11 mouse cellular contexts compared by ENCODE assay signal in the genomic region with DNA sequence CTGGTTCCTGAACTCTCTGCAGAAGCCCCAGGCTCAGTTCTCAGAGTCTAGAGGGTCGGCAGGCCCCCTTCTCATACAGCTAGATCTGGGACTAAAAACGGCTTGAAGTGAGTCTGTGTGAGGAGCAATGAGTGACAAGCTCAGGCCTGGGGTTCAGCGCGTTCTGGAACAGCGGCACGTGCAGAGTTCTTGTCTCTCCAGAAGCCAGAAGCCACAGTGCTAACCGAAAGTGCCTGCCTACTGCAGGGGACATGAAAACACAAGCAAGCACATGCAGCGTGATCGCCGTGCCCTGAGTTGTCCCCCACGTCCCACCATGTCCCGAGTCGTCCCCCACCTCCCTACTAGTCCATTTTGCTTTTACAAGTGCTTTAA. TPM values are rescaled to one million over a fixed set of nuclear protein-coding genes. Genes with fewer than 3 reads are reported as not detected.
DNase-seq lines count a peak whose midpoint lies in the region; ATAC-seq and TF ChIP-seq lines count a peak whose summit lies in the region.
"Had no signal": no experiment of that assay in that cellular context is flagged by ENCODE, and none has a peak within 500 bp of the region (broad histone marks: within the 10 kb centered on the region; RNA-seq: fewer than 3 reads in every experiment).

No protein-coding gene starts in this region.

- WGBS in heart, adult 2 months, result 70% methylated on average over 13 of the region's 13 CpGs
- 60% methylated on average over 13 of the region's 13 CpGs for WGBS in small intestine, adult 2 months
- 86% methylated on average over 13 of the region's 13 CpGs for WGBS in midbrain, embryonic 14.5 days

- H3K9ac ChIP-seq in heart, adult 2 months (ENCODE audit: low read depth, low read length), result no peak overlapping the region; the same call in 1 of the 2 replicates
- H3K9ac ChIP-seq in midbrain, embryonic 14.5 days (replicated peaks; ENCODE audit: low read length), result no peak overlapping the region
- H3K9ac ChIP-seq: heart, embryonic 12.5 days; liver, embryonic 14.5 days; midbrain, embryonic 15.5 days had no signal

- H3K27ac ChIP-seq in heart, adult 2 months, result peak overlapping the region; percentile 90
- H3K27ac ChIP-seq in left cerebral cortex, adult 2 months, result peak overlapping the region; percentile 70
- peak overlapping the region; percentile 68 for H3K27ac ChIP-seq in bone marrow macrophage, adult 2 months (ENCODE audit: insufficient read depth, low read depth, low read length)
- peak overlapping the region; percentile 90 for H3K27ac ChIP-seq in small intestine, adult 2 months (ENCODE audit: insufficient read depth, low read depth, low read length)
- H3K27ac ChIP-seq in midbrain, embryonic 14.5 days (replicated peaks; ENCODE audit: low read depth, low read length), result no peak overlapping the region
- H3K27ac ChIP-seq: liver, embryonic 14.5 days; midbrain, embryonic 15.5 days had no signal

- no peak for ATAC-seq in midbrain, embryonic 14.5 days (ENCODE audit: low FRiP score, low TSS enrichment)
- ATAC-seq: midbrain, embryonic 15.5 days had no signal

- no peak overlapping the region for H3K4me2 ChIP-seq in midbrain, embryonic 14.5 days (ENCODE audit: low read length)
- H3K4me2 ChIP-seq: heart, embryonic 12.5 days; midbrain, embryonic 15.5 days had no signal

- H3K36me3 ChIP-seq in heart, adult 2 months (ENCODE audit: control insufficient read depth, insufficient read depth, low read length), result no peaks in the 10 kb centered on the region
- H3K36me3 ChIP-seq in small intestine, adult 2 months (ENCODE audit: control insufficient read depth, insufficient read depth, low read length), result no peaks in the 10 kb centered on the region
- H3K36me3 ChIP-seq in midbrain, embryonic 14.5 days (ENCODE audit: control insufficient read depth, insufficient read depth, low read length), result no peaks in the 10 kb centered on the region
- H3K36me3 ChIP-seq: heart, embryonic 12.5 days; midbrain, embryonic 15.5 days had no signal

- no peak overlapping the region for H3K4me3 ChIP-seq in heart, adult 2 months
- H3K4me3 ChIP-seq in left cerebral cortex, adult 2 months, result no peak overlapping the region
- peak overlapping the region; percentile 12; the same call in 1 of the 2 replicates for H3K4me3 ChIP-seq in bone marrow macrophage, adult 2 months (ENCODE audit: insufficient read depth, low read length)
- no peak overlapping the region for H3K4me3 ChIP-seq in small intestine, adult 2 months (ENCODE audit: low read depth, low read length)
- no peak overlapping the region for H3K4me3 ChIP-seq in midbrain, embryonic 14.5 days (replicated peaks; ENCODE audit: low read depth, low read length)
- H3K4me3 ChIP-seq: heart, embryonic 12.5 days; midbrain, embryonic 15.5 days had no signal

- TF ChIP-seq CTCF in heart, adult 2 months (IDR thresholded peaks at IDR 0.05), result no peak
- no peak for TF ChIP-seq CTCF in left cerebral cortex, adult 2 months (IDR thresholded peaks at IDR 0.05)
- no peak for TF ChIP-seq CTCF in bone marrow macrophage, adult 2 months (IDR thresholded peaks at IDR 0.05; ENCODE audit: low read depth, low read length)
- no peak for TF ChIP-seq CTCF in small intestine, adult 2 months (IDR thresholded peaks at IDR 0.05; ENCODE audit: extremely low read depth, insufficient read length, insufficient replicate concordance, low read depth, low read length)

- peaks cover 14% of the 10 kb centered on the region for H3K4me1 ChIP-seq in heart, adult 2 months (ENCODE audit: control insufficient read depth, insufficient read depth, low read length)
- H3K4me1 ChIP-seq in bone marrow macrophage, adult 2 months (ENCODE audit: control insufficient read depth, insufficient read depth, low read length), result peaks cover 39% of the 10 kb centered on the region
- H3K4me1 ChIP-seq in small intestine, adult 2 months (ENCODE audit: control insufficient read depth, insufficient read depth, insufficient read length, low read length), result peaks cover 25% of the 10 kb centered on the region
- H3K4me1 ChIP-seq in midbrain, embryonic 14.5 days (ENCODE audit: control insufficient read depth, insufficient read depth, low read length), result 0 out of 2 replicates have a peak, but pooled peaks cover 4% of the 10 kb centered on the region
- H3K4me1 ChIP-seq: midbrain, embryonic 15.5 days had no signal

- no peaks in the 10 kb centered on the region for H3K9me3 ChIP-seq in midbrain, embryonic 14.5 days (ENCODE audit: control insufficient read depth, low read length)
- H3K9me3 ChIP-seq: heart, embryonic 12.5 days; midbrain, embryonic 15.5 days had no signal

- TF ChIP-seq POLR2A in heart, adult 2 months (IDR thresholded peaks at IDR 0.05; ENCODE audit: insufficient read depth, low read depth, low read length), result no peak
- no peak for TF ChIP-seq POLR2A in bone marrow macrophage, adult 2 months (IDR thresholded peaks at IDR 0.05; ENCODE audit: borderline replicate concordance, low read depth, low read length)
- TF ChIP-seq POLR2A in small intestine, adult 2 months (IDR thresholded peaks at IDR 0.05; ENCODE audit: low read depth, low read length), result no peak

- DNase-seq in heart, adult 2 months, result peak in 1 of 2 experiments; percentile 57
- DNase-seq in heart, postnatal 14 days, result no peak
- DNase-seq in left cerebral cortex, adult 2 months (ENCODE audit: extremely low spot score in 1 of 2, low spot score in 2 of 2), result no peak
- no peak for DNase-seq in left cerebral cortex, postnatal 14 days (ENCODE audit: low spot score in 2 of 2)
- DNase-seq in urinary bladder, adult 2 months (ENCODE audit: low spot score), result no peak
- DNase-seq in midbrain, embryonic 14.5 days, result no peak

- no peaks in the 10 kb centered on the region for H3K27me3 ChIP-seq in heart, adult 2 months (ENCODE audit: control insufficient read depth, insufficient read depth, low read length)
- H3K27me3 ChIP-seq in small intestine, adult 2 months (ENCODE audit: control insufficient read depth, insufficient read depth, low read length), result no peaks in the 10 kb centered on the region
- no peaks in the 10 kb centered on the region; the same call in 1 of the 2 replicates for H3K27me3 ChIP-seq in midbrain, embryonic 14.5 days (ENCODE audit: control insufficient read depth, insufficient read depth, low read length)
- H3K27me3 ChIP-seq: heart, embryonic 12.5 days; midbrain, embryonic 15.5 days had no signal

- intact Hi-C loops in heart, adult 2 months (cut with DNase I), result no loop called here
- intact Hi-C loops in heart, postnatal 14 days (cut with DNase I), result no loop called here
- intact Hi-C loops in left cerebral cortex, adult 2 months (cut with DNase I), result no loop called here
- intact Hi-C loops in left cerebral cortex, postnatal 14 days (cut with DNase I), result no loop called here

- H3K79me2 ChIP-seq in heart, adult 2 months (replicated peaks; ENCODE audit: control insufficient read depth, insufficient read depth, low read length), result no peaks in the 10 kb centered on the region

- TF ChIP-seq EP300 in heart, adult 2 months (IDR thresholded peaks at IDR 0.05; ENCODE audit: insufficient read depth, low read depth, low read length), result no peak

RNA-seq across cellular contexts. Expression of a gene that starts 18.3 kb away (rescaled TPM):
- 10 to 100 TPM; 65.7 to 80.3 TPM for total RNA-seq in heart, adult 2 months (2021)
- polyA plus RNA-seq in heart, adult 2 months (2012; rRNA removed), result 86.0 and 106 TPM in 2 replicates
- 10 to 100 TPM; 69.4 to 81.5 TPM for total RNA-seq in heart, postnatal 14 days (2021)
- total RNA-seq in left cerebral cortex, adult 2 months (2021), result 10 to 100 TPM; 33.3 to 53.1 TPM
- total RNA-seq in left cerebral cortex, postnatal 14 days (2021), result 10 to 100 TPM; 28.3 to 46.4 TPM
- 143 TPM in 2 replicates for polyA plus RNA-seq in bone marrow macrophage, adult 2 months (2012; ENCODE audit: insufficient read depth, insufficient read length, missing spikeins)
- polyA plus RNA-seq in small intestine, adult 2 months (2012; rRNA removed), result 171 and 272 TPM in 2 replicates
- polyA plus RNA-seq in urinary bladder, adult 2 months (2012; rRNA removed), result 69.7 and 83.8 TPM in 2 replicates
- 49.6 and 52.1 TPM in 2 replicates for polyA plus RNA-seq in midbrain, embryonic 14.5 days (2014; fragmentation: Nextera tagmentation; extraction: Ambion mirVana)
